Mouse (Mus musculus): ENCODE measurements around the gene Pde9a. TPM values are rescaled to one million over a fixed set of nuclear protein-coding genes. Genes with fewer than 3 reads are reported as not detected.

Pde9a gene
- total RNA-seq, 2 experiments from 2014 or later = 6.3 to 12.6 TPM

DNA sequence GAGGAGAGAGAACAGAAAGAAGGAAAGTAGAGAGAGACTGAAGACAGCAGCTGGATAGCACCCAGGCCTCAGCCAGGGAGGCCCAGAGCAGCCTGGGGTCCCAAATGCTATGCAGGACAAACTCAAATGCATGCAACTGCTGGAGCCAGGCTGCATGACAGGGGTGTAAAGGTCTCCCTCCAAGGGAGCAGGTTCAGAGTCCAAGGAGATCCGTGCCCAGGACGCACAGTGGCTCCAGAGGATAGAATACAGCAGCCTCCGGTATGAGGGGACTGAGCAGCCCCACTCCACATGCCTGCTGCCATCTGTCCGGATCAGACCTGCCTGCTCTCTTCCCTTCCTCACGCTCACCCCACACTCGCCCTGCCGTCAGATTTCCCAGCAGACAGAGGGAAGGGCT is 120.3 kb downstream of the Pde9a start:
- DNase-seq (ENCODE audit: low spot score in 2 of 2) = no peak

DNA sequence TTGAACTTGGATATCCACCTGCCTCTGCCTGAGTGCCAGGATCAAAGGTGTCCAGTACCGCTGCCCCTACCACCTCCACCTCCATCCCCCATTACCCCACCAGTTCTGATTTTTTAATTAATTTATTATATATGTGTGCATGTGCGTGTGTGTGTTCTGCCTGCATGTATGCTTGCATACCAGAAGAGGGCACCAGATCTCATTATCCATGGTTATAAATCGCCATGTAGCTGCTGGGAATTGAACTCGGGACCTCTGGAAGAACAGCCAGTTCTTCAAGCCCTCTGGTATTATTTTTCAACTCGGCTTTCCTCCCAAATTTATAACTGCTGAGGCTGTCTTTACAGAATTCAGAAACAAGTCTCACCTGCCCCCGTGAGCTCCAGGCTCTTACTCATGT is 124.9 kb downstream of the Pde9a start:
- no peak for DNase-seq (ENCODE audit: low spot score in 2 of 2)

DNA sequence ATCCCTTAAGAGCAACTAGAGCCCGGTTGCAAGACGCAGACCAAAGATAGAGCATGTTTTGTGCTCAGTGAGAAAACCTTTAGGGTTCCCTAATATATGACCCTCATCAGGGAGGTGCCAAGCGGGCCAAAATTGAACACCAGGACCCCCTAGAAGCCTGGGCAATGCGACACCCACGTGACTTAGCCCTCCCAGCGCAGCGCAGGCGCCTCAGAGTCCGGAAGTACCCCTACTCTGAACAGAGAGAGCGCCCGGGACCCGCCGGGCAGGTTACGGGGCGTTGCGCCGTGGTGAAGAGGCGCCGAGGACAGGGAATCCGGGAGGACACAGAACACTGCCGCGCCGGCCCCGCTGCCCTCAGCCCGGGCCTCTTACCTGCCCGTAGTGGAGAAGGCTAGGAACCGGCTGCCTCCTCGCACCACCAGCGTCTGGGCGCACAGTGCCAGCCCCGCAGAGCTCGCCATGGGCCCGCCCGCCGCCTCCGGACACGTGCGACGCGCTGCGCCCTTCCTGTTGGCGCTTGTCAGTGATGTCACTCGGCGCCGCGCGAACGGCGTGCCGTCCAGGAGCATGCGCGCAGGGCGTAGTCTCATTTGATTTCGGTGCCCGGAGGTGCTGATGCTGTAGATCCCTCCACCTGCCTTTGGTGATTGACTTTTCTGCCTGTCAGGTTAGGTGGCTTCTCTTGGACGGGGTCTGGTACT is 125.9 kb downstream of the Pde9a start:
- peak; percentile 64 to 74 for DNase-seq (ENCODE audit: low spot score in 2 of 2)

DNA sequence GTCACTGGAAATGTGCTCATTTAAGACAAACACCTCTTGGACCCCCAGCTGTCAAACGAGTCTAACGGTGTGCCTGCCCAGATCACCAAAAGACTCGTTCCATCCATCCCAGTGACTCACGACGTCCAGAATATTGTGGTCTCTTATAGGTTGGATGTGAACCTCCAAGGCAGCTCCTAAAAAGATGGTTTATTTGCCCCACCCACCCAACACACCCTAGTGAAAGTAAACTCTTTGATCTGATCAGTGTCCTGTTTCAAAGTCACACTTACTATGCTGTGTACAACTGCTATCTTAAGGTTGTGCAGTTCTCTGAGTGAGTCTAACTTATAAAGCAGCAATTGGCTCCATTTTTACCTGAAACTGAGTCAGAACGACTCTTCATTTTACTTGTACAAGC is 126.6 kb downstream of the Pde9a start:
- no peak for DNase-seq (ENCODE audit: low spot score in 2 of 2)

DNA sequence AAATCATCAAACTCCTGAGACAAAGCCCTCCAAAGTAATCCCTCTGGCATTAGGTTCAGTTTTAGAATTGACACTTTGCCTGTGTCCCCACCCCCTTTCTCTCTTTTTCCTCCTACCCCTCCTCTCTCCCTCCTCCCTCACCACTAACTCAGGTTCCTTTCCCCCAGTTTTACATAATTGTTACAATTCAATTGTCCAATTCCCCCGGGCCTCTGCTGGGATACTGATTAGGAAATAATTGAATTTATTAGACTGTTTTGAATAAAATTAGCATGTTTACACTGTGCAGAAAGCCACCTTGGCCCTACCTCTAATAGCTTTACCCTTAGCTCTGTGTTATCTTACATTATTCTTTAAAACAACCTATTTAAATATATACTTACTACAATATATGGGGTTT is 128.7 kb downstream of the Pde9a start:
- no peak for DNase-seq (ENCODE audit: low spot score in 2 of 2)

DNA sequence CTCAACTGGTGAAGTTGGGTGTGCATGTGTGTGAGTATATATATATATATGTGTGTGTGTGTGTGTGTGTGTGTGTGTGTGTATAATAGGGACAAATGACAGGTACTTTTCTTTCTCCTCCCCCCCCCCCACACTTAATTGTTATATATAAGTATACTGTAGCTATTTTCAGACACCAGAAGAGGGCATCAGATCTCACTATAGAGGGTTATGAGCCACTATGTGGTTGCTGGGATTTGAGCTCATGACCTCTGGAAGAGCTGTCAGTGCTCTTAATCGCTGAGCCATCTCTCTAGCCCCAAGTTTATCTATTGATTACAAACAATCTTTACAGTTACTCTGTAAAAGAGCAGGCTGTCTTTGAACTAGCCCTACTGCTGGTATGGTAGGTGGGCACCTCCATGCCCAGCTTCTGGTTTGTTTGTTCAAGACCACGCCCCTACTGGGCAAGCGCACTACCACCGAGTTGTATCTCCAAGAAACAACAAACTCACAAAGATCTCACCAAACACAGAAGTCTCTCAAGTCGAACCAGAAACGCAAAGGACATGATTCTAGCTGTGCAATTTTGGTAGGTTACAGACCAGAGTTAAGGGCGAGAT is 133.4 kb downstream of the Pde9a start:
- no peak for DNase-seq (ENCODE audit: low spot score in 2 of 2)

DNA sequence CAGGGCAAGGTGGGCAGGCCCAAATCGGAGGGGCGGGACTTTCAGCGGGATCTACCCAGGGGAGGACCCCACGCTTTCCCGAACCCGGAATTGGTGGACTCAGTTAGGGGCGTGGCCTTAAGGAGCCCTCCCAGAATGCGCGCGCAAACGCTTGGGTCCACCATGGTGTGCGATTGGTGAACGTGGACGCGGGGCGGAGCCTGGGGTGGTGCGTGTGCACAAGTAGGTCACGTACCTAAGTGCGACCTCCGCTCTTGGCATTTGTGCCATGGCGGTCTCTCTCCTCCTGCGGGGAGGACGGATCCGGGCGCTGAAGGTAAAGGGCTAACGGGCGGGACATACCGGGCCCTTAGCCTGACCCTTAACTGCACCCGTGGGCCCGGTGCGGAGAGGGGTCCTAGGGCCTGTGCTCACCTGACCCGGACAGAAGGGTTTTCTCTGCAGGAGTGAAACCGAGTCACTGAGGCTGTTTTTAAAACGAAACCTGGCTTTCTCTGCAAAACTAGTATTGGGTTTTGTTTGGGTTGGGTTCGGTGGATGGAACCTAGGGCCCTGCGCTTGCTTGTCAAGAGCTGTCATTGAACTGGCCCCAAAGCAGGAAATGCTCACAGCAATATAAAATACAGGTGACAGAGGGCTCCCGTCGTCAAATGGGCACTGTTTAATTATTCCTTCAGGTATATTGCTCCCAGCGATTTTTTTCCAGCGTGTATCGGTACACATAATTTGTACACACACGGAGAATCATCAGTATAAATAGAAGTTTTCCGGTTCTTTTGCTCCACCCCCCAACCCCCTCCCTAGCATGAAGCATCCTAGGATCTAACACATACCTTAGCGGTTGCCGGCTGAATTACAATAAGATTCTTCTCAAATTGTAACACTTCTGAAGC is 134.2 kb downstream of the Pde9a start, which contains the start of the genes Wdr4 and Ndufv3:
TSS of gene Wdr4 (minus strand) at position 35 of the 893 bp plus-strand sequence.
TSS of gene Ndufv3 (plus strand) at position 170 of the 893 bp plus-strand sequence.
- peak; percentile 94 to 98 for DNase-seq (ENCODE audit: low spot score in 2 of 2)

DNA sequence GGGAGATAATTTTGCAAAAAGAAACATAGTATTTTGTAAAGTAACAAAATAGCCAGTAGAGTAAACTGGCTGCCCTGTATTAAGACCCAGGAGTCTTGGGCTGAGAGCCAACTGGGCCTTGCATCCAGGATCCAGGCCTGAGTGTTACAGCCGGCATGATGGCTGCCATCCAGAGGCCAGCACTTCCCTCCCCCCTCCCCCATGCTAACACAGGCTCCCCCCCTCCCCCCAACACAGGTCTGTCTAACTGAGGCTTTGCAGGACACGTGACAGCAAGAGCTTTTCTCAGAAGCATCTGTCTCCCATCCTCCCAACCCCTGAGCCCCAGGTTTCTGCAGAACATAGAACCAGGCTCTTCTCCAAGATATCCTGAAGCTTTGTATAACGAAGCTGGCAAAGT is 134.9 kb downstream of the Pde9a start:
- no peak for DNase-seq (ENCODE audit: low spot score in 2 of 2)

DNA sequence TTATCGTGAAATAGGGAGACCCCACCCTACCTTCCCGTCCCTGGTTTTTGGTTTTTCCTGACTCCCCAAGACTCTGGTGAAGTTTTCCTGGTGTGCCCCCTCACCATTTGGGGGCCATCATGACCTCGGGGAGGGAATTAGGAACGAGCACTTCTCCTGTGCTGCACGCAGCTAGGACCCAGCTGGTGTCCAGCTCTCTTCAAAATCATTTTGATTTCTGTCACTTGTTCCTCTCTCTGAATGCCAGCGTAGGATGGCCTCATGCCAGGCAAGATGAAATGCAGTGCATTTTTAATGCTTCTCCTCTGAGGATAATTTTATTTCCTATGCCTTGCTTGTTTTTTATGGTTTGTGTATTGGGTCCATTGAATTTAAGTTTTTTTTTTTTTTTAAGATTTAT is 135.9 kb downstream of the Pde9a start:
- DNase-seq (ENCODE audit: low spot score in 2 of 2) = no peak

DNA sequence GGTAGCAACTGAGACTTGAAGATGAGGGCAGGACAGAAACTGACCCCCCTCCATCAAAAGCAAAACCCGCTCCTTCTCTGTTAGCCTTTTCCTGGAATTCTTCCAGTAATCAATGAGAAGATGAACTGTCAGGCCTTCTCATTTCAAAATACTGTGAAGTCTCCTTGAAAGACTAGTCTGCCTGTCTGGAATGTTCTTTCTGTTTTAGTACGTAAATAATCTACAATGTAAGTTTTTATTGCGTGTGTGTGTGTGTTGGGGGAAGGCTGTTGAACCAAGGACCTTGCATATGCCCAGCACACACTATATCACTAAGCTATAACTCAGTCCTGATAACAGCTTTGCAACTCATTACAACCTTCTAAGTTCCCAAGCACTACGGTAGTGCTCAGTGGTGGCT is 139.1 kb downstream of the Pde9a start:
- no peak for DNase-seq (ENCODE audit: low spot score in 2 of 2)

DNA sequence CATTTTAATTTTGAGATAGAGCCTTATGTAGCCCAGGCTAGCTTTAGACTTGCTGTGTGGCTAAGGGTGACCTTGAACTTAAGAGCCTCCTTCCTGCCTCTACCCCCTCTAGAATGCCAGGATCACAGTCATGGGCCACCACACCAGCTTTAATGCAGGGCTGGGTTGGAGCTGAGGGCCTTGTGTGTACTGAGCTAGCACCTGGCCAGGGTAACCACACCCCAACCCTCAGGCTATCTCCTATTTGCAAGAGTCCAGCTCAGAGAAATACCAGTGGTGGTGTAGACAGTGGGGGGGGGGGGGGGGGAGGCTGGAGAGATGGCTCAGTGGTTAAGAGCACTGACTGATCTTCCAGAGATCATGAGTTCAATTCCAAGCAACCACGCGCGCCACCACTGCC is 139.8 kb downstream of the Pde9a start:
- DNase-seq (ENCODE audit: low spot score in 2 of 2) = no peak

Other genes starting within 250 kb of the Pde9a start
- gene Tff2, start 241.9 kb upstream of the Pde9a start, total RNA-seq (2021) = 10 to 100 TPM in 1 of 2 experiments, not detected in 1; 35.5 TPM
- gene Tff1, start 220.9 kb upstream of the Pde9a start, total RNA-seq (2021) = not detected
- under 1 TPM in 1 of 2 experiments, not detected in 1; 0.11 TPM for gene Tmprss3, start 187.2 kb upstream of the Pde9a start, total RNA-seq (2021)
- under 1 TPM; 0.11 to 0.23 TPM for gene Ubash3a, start 178.3 kb upstream of the Pde9a start, total RNA-seq (2021)
- gene Rsph1, start 108.8 kb upstream of the Pde9a start, total RNA-seq (2021) = 1 to 10 TPM; 5.5 TPM
- 10 to 100 TPM; 14.2 to 14.9 TPM for gene Slc37a1, start 99.4 kb upstream of the Pde9a start, total RNA-seq (2021)
- 10 to 100 TPM; 31.4 to 33.7 TPM for gene Wdr4, start 133.8 kb downstream of the Pde9a start, total RNA-seq (2021)
- 100 to 1,000 TPM; 359 to 397 TPM for gene Ndufv3, start 133.9 kb downstream of the Pde9a start, total RNA-seq (2021)
- gene Pknox1, start 178.5 kb downstream of the Pde9a start, total RNA-seq (2021) = 10 to 100 TPM; 22.0 to 26.7 TPM

Measured in adrenal gland, postnatal 4 days (tissue).